Mouse (Mus musculus) CH12.LX (cell line): ENCODE measurements at regions not wholly inside any gene's neighbourhood (a gene's known extent, or its start where the extent isn't known, plus 50 kb on each side); places are given as distances from the start of the nearest gene placed in this dataset.

ENCODE experiments used
- DNase-seq: peaks from one replicate; pipeline ENCODE4 v3.0.0-alpha.2; 2013; ENCODE audit errors: extremely low read depth
- H3K27ac ChIP-seq: 2 replicates; pipeline ENCODE4 v1.5.1; 2012; ENCODE audit warnings: low read depth, mild to moderate bottlenecking, control low read depth, moderate library complexity; ENCODE audit not compliant: insufficient read depth
- H3K27me3 ChIP-seq: replicated peaks from 2 replicates; pipeline ENCODE3; 2012; ENCODE audit warnings: inconsistent platforms
- H3K36me3 ChIP-seq, 2 experiments: replicated peaks in 1 of 2; 2 replicates each; pipeline versions ENCODE3 to v1.6.1; 2012; ENCODE audit warnings: inconsistent platforms in 1 of 2, low read length in 1 of 2, mild to moderate bottlenecking in 1 of 2, mixed read lengths in 1 of 2, moderate library complexity in 1 of 2; ENCODE audit not compliant: control insufficient read depth in 1 of 2, insufficient read depth in 1 of 2
- H3K4me1 ChIP-seq, 2 experiments: 2 replicates each; pipeline ENCODE4 v1.6.1; 2012; ENCODE audit warnings: inconsistent platforms in 1 of 2, moderate library complexity in 1 of 2; ENCODE audit not compliant: insufficient read depth in 2 of 2, control insufficient read depth in 1 of 2
- H3K4me2 ChIP-seq: 2 replicates; pipeline ENCODE4 v1.6.1; 2012; ENCODE audit warnings: low read depth, mild to moderate bottlenecking, control low read depth; ENCODE audit not compliant: poor library complexity, insufficient read depth, severe bottlenecking
- H3K4me3 ChIP-seq, 3 experiments: fragments of 150-350 bp in 1 of 3; sonication (generic) in 1 of 3; replicated peaks in 1 of 3; 2 replicates each; pipeline versions ENCODE3 to v1.5.1; 2011 to 2012; ENCODE audit warnings: low read depth in 2 of 3, low read length in 2 of 3, mild to moderate bottlenecking in 2 of 3, moderate library complexity in 2 of 3, control low read depth in 1 of 3, improper control_type of control experiment in 1 of 3, inconsistent platforms in 1 of 3, mixed read lengths in 1 of 3; ENCODE audit not compliant: poor library complexity in 1 of 3
- H3K79me2 ChIP-seq: replicated peaks from 2 replicates; pipeline ENCODE4 v1.6.1; 2012; ENCODE audit warnings: mild to moderate bottlenecking, moderate library complexity; ENCODE audit not compliant: control insufficient read depth, poor library complexity, insufficient read depth, severe bottlenecking; ENCODE audit errors: extremely low read depth
- H3K9ac ChIP-seq: 2 replicates; pipeline ENCODE4 v1.6.1; 2012; ENCODE audit warnings: low read depth, mild to moderate bottlenecking, control low read depth, moderate library complexity; ENCODE audit not compliant: insufficient read depth
- H3K9me3 ChIP-seq: replicated peaks from 2 replicates; pipeline ENCODE3; 2012; ENCODE audit warnings: low read length, inconsistent platforms, mixed read lengths
- CHD2 ChIP-seq: IDR thresholded peaks from 2 replicates; pipeline ENCODE4 v1.6.1; 2011; ENCODE audit warnings: low read length, improper control_type of control experiment
- CTCF ChIP-seq, 2 experiments: IDR thresholded peaks in 1 of 2; conservative IDR thresholded peaks in 1 of 2; 2 replicates each; pipeline ENCODE4 v1.5.1; 2011 to 2012; ENCODE audit warnings: low read depth in 2 of 2, low read length in 2 of 2, improper control_type of control experiment in 1 of 2, inconsistent platforms in 1 of 2, mild to moderate bottlenecking in 1 of 2, moderate library complexity in 1 of 2
- EP300 ChIP-seq: IDR thresholded peaks from 2 replicates; pipeline ENCODE4 v1.6.1; 2011; ENCODE audit warnings: low read length, improper control_type of control experiment
- HCFC1 ChIP-seq: IDR thresholded peaks from 2 replicates; pipeline ENCODE4 v1.6.1; 2012; ENCODE audit warnings: low read depth, mild to moderate bottlenecking, inconsistent platforms, low read length, improper control_type of control experiment
- IRF4 ChIP-seq: IDR thresholded peaks from 2 replicates; pipeline ENCODE4 v1.6.1; 2014; ENCODE audit warnings: low read depth, mild to moderate bottlenecking, inconsistent platforms, low read length, improper control_type of control experiment
- JUN ChIP-seq: IDR thresholded peaks from 2 replicates; pipeline ENCODE4 v1.6.1; 2011; ENCODE audit warnings: low read depth, mild to moderate bottlenecking, low read length, improper control_type of control experiment, moderate library complexity; ENCODE audit not compliant: insufficient read depth
- JUND ChIP-seq: conservative IDR thresholded peaks from 2 replicates; pipeline ENCODE4 v1.6.1; 2011; ENCODE audit warnings: low read depth, low read length, improper control_type of control experiment
- MAX ChIP-seq: IDR thresholded peaks from 2 replicates; pipeline ENCODE4 v1.6.1; 2011; ENCODE audit warnings: low read length, improper control_type of control experiment
- MEF2A ChIP-seq: IDR thresholded peaks from 2 replicates; pipeline ENCODE4 v1.6.1; 2014; ENCODE audit warnings: low read depth, mild to moderate bottlenecking, inconsistent platforms, low read length, improper control_type of control experiment, borderline replicate concordance
- MXI1 ChIP-seq: IDR thresholded peaks from 2 replicates; pipeline ENCODE4 v1.6.1; 2011; ENCODE audit warnings: mild to moderate bottlenecking, low read depth, low read length, improper control_type of control experiment
- MYC ChIP-seq: IDR thresholded peaks from 2 replicates; pipeline ENCODE4 v1.6.1; 2011; ENCODE audit warnings: low read depth, mild to moderate bottlenecking, improper control_type of control experiment, low read length
- NELFE ChIP-seq: IDR thresholded peaks from 2 replicates; pipeline ENCODE4 v1.6.1; 2011; ENCODE audit warnings: low read depth, low read length, improper control_type of control experiment
- NRF1 ChIP-seq: IDR thresholded peaks from 2 replicates; pipeline ENCODE4 v1.6.1; 2014; ENCODE audit warnings: low read depth, mild to moderate bottlenecking, inconsistent platforms, low read length, improper control_type of control experiment, moderate library complexity
- POLR2A ChIP-seq: IDR thresholded peaks from 2 replicates; pipeline ENCODE4 v1.6.1; 2011; ENCODE audit warnings: low read depth, mild to moderate bottlenecking, improper control_type of control experiment, low read length
- POLR2AphosphoS2 ChIP-seq: IDR thresholded peaks from 2 replicates; pipeline ENCODE4 v1.6.1; 2011; ENCODE audit warnings: low read depth, low read length, improper control_type of control experiment
- SIN3A ChIP-seq: IDR thresholded peaks from 2 replicates; pipeline ENCODE4 v1.6.1; 2012; ENCODE audit warnings: low read length, improper control_type of control experiment, inconsistent platforms
- UBTF ChIP-seq: IDR thresholded peaks from 2 replicates; pipeline ENCODE4 v1.6.1; 2012; ENCODE audit warnings: low read depth, mild to moderate bottlenecking, inconsistent platforms, low read length, improper control_type of control experiment, moderate library complexity
- ZMIZ1 ChIP-seq: IDR thresholded peaks from 2 replicates; pipeline ENCODE4 v1.6.1; 2012; ENCODE audit warnings: low read depth, mild to moderate bottlenecking, inconsistent platforms, low read length, improper control_type of control experiment
- dilution Hi-C: fragments of 300-500 bp; cut with MboI; formaldehyde crosslinking; loops from 2 replicates; pipeline ENCODE4 v1.14.3; 2020; ENCODE audit warnings: low sequenced_read_pairs; ENCODE audit not compliant: extremely low pct_unique_long_range_greater_than_20kb, extremely low pct_ligation_motif_present
- in situ Hi-C: fragments of 300-500 bp; cut with MboI; formaldehyde crosslinking; loops from 3 replicates; pipeline ENCODE4 v1.14.3; 2019; ENCODE audit warnings: low sequenced_read_pairs, low pct_ligation_motif_present, low pct_unique_long_range_greater_than_20kb, mixed read lengths

GRCm38 (mm10) chr10:98691816-98692215 is 222.4 kb upstream of the Atp2b1 start:
- in situ Hi-C loops, result no loop called here
- Histone ChIP-seq H3K27me3 (no peaks in the 10 kb centered on the region), H3K79me2 (no peaks in the 10 kb centered on the region), H3K4me2 (no peak overlapping the region), H3K9ac (no peak overlapping the region), H3K9me3 (no peaks in the 10 kb centered on the region), H3K27ac (no peak overlapping the region), H3K36me3 (no peaks in the 10 kb centered on the region), H3K4me3 (no peak overlapping the region), H3K4me1 (peaks cover 0 to 2% of the 10 kb centered on the region in 2 experiments; a peak in 2 of 4 replicates)
- TF ChIP-seq MEF2A (no peak), UBTF (no peak), MAX (no peak), POLR2AphosphoS2 (no peak), IRF4 (peak; percentile 69), POLR2A (no peak), ZMIZ1 (no peak), CHD2 (no peak), CTCF (conservative IDR thresholded peaks at IDR 0.05 in 1 of 2, IDR thresholded peaks at IDR 0.05 in 1 of 2; ENCODE audit: low read depth in 2 of 2, low read length in 2 of 2) (no peak)
- dilution Hi-C loops, result no loop called here
- DNase-seq, result peak; percentile 11

DNA sequence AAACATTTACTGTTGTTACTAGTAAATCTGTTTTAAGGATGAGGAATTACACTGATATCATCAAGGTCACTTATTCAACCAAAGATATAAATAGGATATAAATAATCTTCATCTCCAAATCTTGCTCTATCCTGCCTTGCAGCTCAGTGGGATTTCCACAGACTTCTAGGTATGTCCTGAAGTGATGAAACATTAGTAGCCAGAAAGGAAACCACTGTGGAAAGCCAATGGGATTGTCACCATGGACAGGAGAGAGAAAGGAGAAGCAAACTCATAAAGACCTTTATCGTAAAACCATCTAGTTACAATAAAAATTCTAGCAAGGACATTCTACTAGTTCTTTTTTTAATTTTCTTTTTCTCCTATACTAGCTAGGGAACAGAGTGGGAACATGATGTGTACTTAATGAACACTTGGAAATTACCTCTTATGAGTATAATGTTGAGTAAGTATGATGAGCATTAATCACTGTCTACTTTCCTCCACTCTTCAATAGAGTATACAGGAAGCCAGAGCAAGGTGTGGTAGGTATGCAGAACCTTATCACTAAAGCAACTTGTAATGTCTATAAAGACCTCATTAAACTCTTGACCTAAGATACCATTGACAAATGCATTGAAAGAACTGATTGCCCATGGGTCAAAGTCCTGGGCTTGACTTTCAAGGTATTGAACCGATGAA is 219.4 kb upstream of the Atp2b1 start:
- H3K4me3 ChIP-seq, result no peak overlapping the region
- in situ Hi-C loops, result no loop called here
- H3K9ac ChIP-seq, result no peak overlapping the region
- TF ChIP-seq NELFE (no peak), MEF2A (no peak), SIN3A (no peak)
- no peak for DNase-seq
- dilution Hi-C loops, result no loop called here
- H3K79me2 ChIP-seq, result no peaks in the 10 kb centered on the region
- no peaks in the 10 kb centered on the region for H3K9me3 ChIP-seq
- no peaks in the 10 kb centered on the region for H3K36me3 ChIP-seq
- no peaks in the 10 kb centered on the region for H3K27me3 ChIP-seq
- no peak overlapping the region for H3K27ac ChIP-seq
- H3K4me2 ChIP-seq, result no peak overlapping the region
- H3K4me1 ChIP-seq, result peaks cover 0 to 2% of the 10 kb centered on the region in 2 experiments; a peak in 1 of 4 replicates

GRCm38 (mm10) chr10:98695371-98695725 is 218.9 kb upstream of the Atp2b1 start:
- dilution Hi-C loops (no loop called here), in situ Hi-C loops (no loop called here)
- Histone ChIP-seq H3K27me3 (no peaks in the 10 kb centered on the region), H3K9me3 (no peaks in the 10 kb centered on the region), H3K9ac (no peak overlapping the region), H3K36me3 (no peaks in the 10 kb centered on the region), H3K4me3 (no peak overlapping the region), H3K4me2 (no peak overlapping the region), H3K27ac (no peak overlapping the region), H3K4me1 (peaks cover 0 to 2% of the 10 kb centered on the region in 2 experiments; a peak in 1 of 4 replicates), H3K79me2 (no peaks in the 10 kb centered on the region)
- TF ChIP-seq MXI1, result no peak
- TF ChIP-seq JUN, result no peak
- no peak for TF ChIP-seq MYC
- no peak for TF ChIP-seq EP300
- no peak for TF ChIP-seq HCFC1
- no peak for TF ChIP-seq NELFE
- TF ChIP-seq JUND, result no peak
- TF ChIP-seq NRF1, result no peak
- no peak for DNase-seq
